Comparison of ENCODE assay signal across 8 mouse cellular contexts in genomic region chrX:20798141-20798796, GRCm38 (mm10). TPM values are rescaled to one million over a fixed set of nuclear protein-coding genes. Genes with fewer than 3 reads are reported as not detected.
DNase-seq lines count a peak whose midpoint lies in the region; ATAC-seq and TF ChIP-seq lines count a peak whose summit lies in the region.

No protein-coding gene starts in this region.

- TF ChIP-seq CTCF in E14TG2a.4 (conservative IDR thresholded peaks at IDR 0.05; ENCODE audit: low read length), result no peak
- TF ChIP-seq CTCF in forebrain, postnatal 0 days (IDR thresholded peaks at IDR 0.05; ENCODE audit: low read depth), result no peak
- TF ChIP-seq CTCF in liver, embryonic 14.5 days (IDR thresholded peaks at IDR 0.05; ENCODE audit: low read depth), result peak; percentile 25; the same call in 1 of the 2 replicates

- peaks cover 18% of the 10 kb centered on the region for H3K36me3 ChIP-seq in E14TG2a.4 (ENCODE audit: insufficient read depth, low read length)
- no peaks in the 10 kb centered on the region for H3K36me3 ChIP-seq in forebrain, postnatal 0 days (ENCODE audit: insufficient read depth)
- H3K36me3 ChIP-seq in liver, embryonic 14.5 days (replicated peaks; ENCODE audit: control insufficient read depth, insufficient read depth, low read depth), result no peaks in the 10 kb centered on the region
- H3K36me3 ChIP-seq in neural tube, embryonic 11.5 days (ENCODE audit: control insufficient read depth, insufficient read depth, low read length), result no peaks in the 10 kb centered on the region
- no peaks in the 10 kb centered on the region for H3K36me3 ChIP-seq in stomach, embryonic 15.5 days

- H3K4me2 ChIP-seq in forebrain, postnatal 0 days (ENCODE audit: low read depth), result peak overlapping the region; percentile 50
- peak overlapping the region; percentile 81 for H3K4me2 ChIP-seq in liver, embryonic 14.5 days (ENCODE audit: low read depth)
- peak overlapping the region; percentile 46 for H3K4me2 ChIP-seq in neural tube, embryonic 11.5 days (ENCODE audit: low read depth)
- H3K4me2 ChIP-seq in stomach, embryonic 15.5 days, result peak overlapping the region; percentile 50

- peak overlapping the region; percentile 68 for H3K9ac ChIP-seq in forebrain, postnatal 0 days
- H3K9ac ChIP-seq in liver, embryonic 14.5 days (replicated peaks), result peak overlapping the region; percentile 66
- peak overlapping the region; percentile 65 for H3K9ac ChIP-seq in neural tube, embryonic 11.5 days (ENCODE audit: low read length)
- H3K9ac ChIP-seq in stomach, embryonic 15.5 days, result 0 out of 2 replicates have a peak overlapping the region, but pooled peaks have one; percentile 32

- no peaks in the 10 kb centered on the region for H3K27me3 ChIP-seq in E14TG2a.4 (ENCODE audit: insufficient read depth, low read length)
- H3K27me3 ChIP-seq in forebrain, postnatal 0 days (ENCODE audit: insufficient read depth, low read length), result no peaks in the 10 kb centered on the region
- no peaks in the 10 kb centered on the region for H3K27me3 ChIP-seq in liver, embryonic 14.5 days (ENCODE audit: control insufficient read depth, insufficient read depth, low read length)
- no peaks in the 10 kb centered on the region for H3K27me3 ChIP-seq in neural tube, embryonic 11.5 days (ENCODE audit: control insufficient read depth, insufficient read depth, low read length)
- H3K27me3 ChIP-seq in stomach, embryonic 15.5 days (replicated peaks), result no peaks in the 10 kb centered on the region

- H3K9me3 ChIP-seq in E14TG2a.4 (ENCODE audit: low read length), result no peaks in the 10 kb centered on the region
- H3K9me3 ChIP-seq in forebrain, postnatal 0 days (ENCODE audit: low read length), result no peaks in the 10 kb centered on the region
- no peaks in the 10 kb centered on the region for H3K9me3 ChIP-seq in liver, embryonic 14.5 days (ENCODE audit: control insufficient read depth, low read length)
- no peaks in the 10 kb centered on the region for H3K9me3 ChIP-seq in neural tube, embryonic 11.5 days (ENCODE audit: control insufficient read depth, low read length)
- H3K9me3 ChIP-seq in stomach, embryonic 15.5 days, result no peaks in the 10 kb centered on the region

- peak; percentile 79 to 84 for DNase-seq in cerebellum, adult 18-20 months
- DNase-seq in forebrain, postnatal 0 days, result peak; percentile 91
- DNase-seq in heart, postnatal 25 days (ENCODE audit: low spot score), result peak; percentile 26
- DNase-seq in kidney, postnatal 4 days, result peak; percentile 74 to 84
- DNase-seq in liver, embryonic 14.5 days (ENCODE audit: low read depth in 3 of 3, low spot score in 3 of 3), result peak; percentile 58 to 64 (median 64)
- DNase-seq in neural tube, embryonic 11.5 days (ENCODE audit: low spot score), result peak; percentile 78

- peaks cover 31% of the 10 kb centered on the region for H3K4me1 ChIP-seq in E14TG2a.4 (replicated peaks; ENCODE audit: low read depth, low read length)
- H3K4me1 ChIP-seq in forebrain, postnatal 0 days (ENCODE audit: insufficient read depth), result no peaks in the 10 kb centered on the region
- peaks cover 0 to 5% of the 10 kb centered on the region in 2 experiments; a peak in 2 of 4 replicates for H3K4me1 ChIP-seq in liver, embryonic 14.5 days (replicated peaks; ENCODE audit: control insufficient read depth in 2 of 2, insufficient read depth in 2 of 2, low read length in 1 of 2)
- H3K4me1 ChIP-seq in neural tube, embryonic 11.5 days (ENCODE audit: control insufficient read depth, insufficient read depth, low read length), result no peaks in the 10 kb centered on the region
- H3K4me1 ChIP-seq in stomach, embryonic 15.5 days, result no peaks in the 10 kb centered on the region

- peak overlapping the region; percentile 79 for H3K4me3 ChIP-seq in E14TG2a.4 (replicated peaks; ENCODE audit: low read length)
- peak overlapping the region; percentile 46 for H3K4me3 ChIP-seq in forebrain, postnatal 0 days (ENCODE audit: low read depth, low read length)
- H3K4me3 ChIP-seq in liver, embryonic 14.5 days (ENCODE audit: insufficient read depth in 1 of 2, low read depth in 2 of 2, low read length in 2 of 2), result peak overlapping the region; percentile 51 to 91
- H3K4me3 ChIP-seq in neural tube, embryonic 11.5 days (ENCODE audit: low read depth, low read length), result peak overlapping the region; percentile 43
- peak overlapping the region; percentile 44 for H3K4me3 ChIP-seq in stomach, embryonic 15.5 days (replicated peaks)

- 28% methylated on average over 19 of the region's 21 CpGs for WGBS in forebrain, postnatal 0 days
- 5% methylated on average over 19 of the region's 21 CpGs for WGBS in liver, embryonic 14.5 days (ENCODE audit: insufficient replicate concordance)
- WGBS in neural tube, embryonic 11.5 days, result 21% methylated on average over 17 of the region's 21 CpGs
- WGBS in stomach, embryonic 15.5 days, result 19% methylated on average over 20 of the region's 21 CpGs

- intact Hi-C loops in heart, postnatal 25 days (cut with DNase I), result no loop called here

- TF ChIP-seq EP300 in liver, embryonic 14.5 days (IDR thresholded peaks at IDR 0.05; ENCODE audit: low read depth), result no peak

- H3K27ac ChIP-seq in forebrain, postnatal 0 days (ENCODE audit: low read depth, low read length), result peak overlapping the region; percentile 93
- peak overlapping the region; percentile 66 for H3K27ac ChIP-seq in liver, embryonic 14.5 days
- peak overlapping the region; percentile 76 for H3K27ac ChIP-seq in neural tube, embryonic 11.5 days (ENCODE audit: low read depth, low read length)
- peak overlapping the region; percentile 86 for H3K27ac ChIP-seq in stomach, embryonic 15.5 days

- ATAC-seq in forebrain, postnatal 0 days, result peak; percentile 99
- ATAC-seq in liver, embryonic 14.5 days (ENCODE audit: insufficient read depth), result peak; percentile 94
- peak; percentile 95 for ATAC-seq in neural tube, embryonic 11.5 days (ENCODE audit: insufficient read depth, low FRiP score, low TSS enrichment)
- ATAC-seq in stomach, embryonic 15.5 days (ENCODE audit: insufficient read depth, low FRiP score, low read depth), result peak; percentile 97

RNA-seq across cellular contexts. Expression of gene Araf, which starts 0.7 kb away (rescaled TPM):
- 243 and 245 TPM in 2 replicates for total RNA-seq in forebrain, postnatal 0 days (2014; rRNA removed)
- 264 and 307 TPM in 2 replicates for polyA plus RNA-seq in forebrain, postnatal 0 days (2015; fragmentation: Nextera tagmentation; extraction: Ambion mirVana)
- 10 to 100 TPM; 81.2 to 86.3 TPM for total RNA-seq in heart, postnatal 25 days (2021)
- polyA plus RNA-seq in liver, embryonic 14.5 days (2012; rRNA removed), result 38.3 and 43.3 TPM in 2 replicates
- 33.3 and 35.1 TPM in 2 replicates for polyA plus RNA-seq in liver, embryonic 14.5 days (2014; fragmentation: Nextera tagmentation; extraction: Ambion mirVana)
- 111 and 126 TPM in 2 replicates for polyA plus RNA-seq in neural tube, embryonic 11.5 days (2014; fragmentation: Nextera tagmentation; extraction: Ambion mirVana)
- polyA plus RNA-seq in stomach, embryonic 15.5 days (2015; fragmentation: Nextera tagmentation; extraction: Ambion mirVana), result 98.8 and 116 TPM in 2 replicates

Comparison
In these comparisons a context has a peak if more than half of its experiments do, and no peak if none do; other contexts are left out.
1. Peak in every context shown above with its lines: DNase-seq, ATAC-seq, H3K4me3 ChIP-seq and H3K27ac ChIP-seq.
2. DNase-seq: peak in every context shown above with its lines; median percentile 91 in forebrain, postnatal 0 days; 82 in cerebellum, adult 18-20 months; 79 in kidney, postnatal 4 days; 78 in neural tube, embryonic 11.5 days; 64 in liver, embryonic 14.5 days; 26 in heart, postnatal 25 days.